Mouse (Mus musculus) lung, adult 2 months (tissue): Measurements from ENCODE around the gene Mrpl43. TPM values are rescaled to one million over a fixed set of nuclear protein-coding genes. Genes with fewer than 3 reads are reported as not detected.
"Not testable (repeated sequence)": the region's sequence is repeated elsewhere in the genome, so short reads cannot be mapped to it uniquely, and the experiment has no call there.

Experiments
- DNase-seq: peaks from one replicate; pipeline ENCODE4 v3.0.0; 2022
- H3K4me1 ChIP-seq: fragments of 200-500 bp; 2 replicates; pipeline ENCODE4 v1.6.1; 2011; ENCODE audit warnings: low read length; ENCODE audit not compliant: control insufficient read depth, insufficient read depth
- H3K4me3 ChIP-seq: fragments of 200-500 bp; replicated peaks from 2 replicates; pipeline ENCODE3; 2011; ENCODE audit warnings: low read depth, mild to moderate bottlenecking, control low read depth, low read length; ENCODE audit errors: extremely low read depth
- CTCF ChIP-seq: fragments of 200-500 bp; IDR thresholded peaks from 2 replicates; pipeline ENCODE4 v1.5.1; 2011; ENCODE audit warnings: mild to moderate bottlenecking, low read length, control low read depth; ENCODE audit not compliant: insufficient read depth
- POLR2A ChIP-seq: fragments of 200-500 bp; IDR thresholded peaks from 2 replicates; pipeline ENCODE4 v1.6.1; 2011; ENCODE audit warnings: low read depth, mild to moderate bottlenecking, control low read depth, low read length, borderline replicate concordance; ENCODE audit errors: extremely low read depth
- WGBS: fragments of 180-500 bp; shearing (Covaris S2); methylation state at CpG from one replicate; pipeline ENCODE4 v1.1.7; 2018; 5-methylcytosine and 5-hydroxymethylcytosine counted together
- polyA plus RNA-seq: library from polyadenylated mRNA; depleted of rRNA; stranded (reverse); fragments of >200 nt; gene quantifications from 2 replicates; pipeline ENCODE4 v1.2.3, GENCODE M21; 2012

Mrpl43 gene
- polyA plus RNA-seq, 1 experiment: 50.1 TPM

GRCm38 (mm10) chr19:45045651-45046050 is 39.4 kb upstream of the Mrpl43 start, which contains the start of gene Pdzd7:
Gene Pdzd7, minus strand, starts transcription at chr19:45045717.
- 75% methylated on average over 5 of the region's 5 CpGs for WGBS
- peak within 1 kb of the TSS; percentile 91 for H3K4me3 ChIP-seq
- H3K4me1 ChIP-seq: peaks cover 6% of the 10 kb centered on the region; the same call in 1 of the 2 replicates
- DNase-seq: no peak
- TF ChIP-seq CTCF: no peak
- TF ChIP-seq POLR2A: no peak

GRCm38 (mm10) chr19:45045236-45045635 is 39.0 kb upstream of the Mrpl43 start:
- DNase-seq: no peak
- WGBS: 57% methylated on average over 15 of the region's 15 CpGs
- TF ChIP-seq CTCF (no peak), POLR2A (no peak)
- Histone ChIP-seq H3K4me3 (no peak overlapping the region), H3K4me1 (peaks cover 6% of the 10 kb centered on the region; the same call in 1 of the 2 replicates)

GRCm38 (mm10) chr19:45044389-45044927 is 38.2 kb upstream of the Mrpl43 start:
- WGBS: 69% methylated on average over 11 of the region's 11 CpGs
- no peak for TF ChIP-seq CTCF
- no peak for TF ChIP-seq POLR2A
- no peak for DNase-seq
- peaks cover 6% of the 10 kb centered on the region; the same call in 1 of the 2 replicates for H3K4me1 ChIP-seq
- H3K4me3 ChIP-seq: no peak overlapping the region

GRCm38 (mm10) chr19:45040214-45040613 is 34.0 kb upstream of the Mrpl43 start:
- H3K4me3 ChIP-seq: no peak overlapping the region
- no peaks in the 10 kb centered on the region for H3K4me1 ChIP-seq
- TF ChIP-seq CTCF (no peak), POLR2A (no peak)
- DNase-seq: no peak
- 48% methylated on average over 13 of the region's 13 CpGs for WGBS

- 84% methylated on average over 7 of the region's 7 CpGs for WGBS
- DNase-seq, H3K4me3 ChIP-seq, H3K4me1 ChIP-seq: not testable (repeated sequence)
These were observed 32.0 kb upstream of the Mrpl43 start for GRCm38 (mm10) chr19:45038198-45038597.

GRCm38 (mm10) chr19:45036867-45037266 is 30.6 kb upstream of the Mrpl43 start:
- DNase-seq: peak; percentile 73
- Histone ChIP-seq H3K4me3 (no peak overlapping the region), H3K4me1 (no peaks in the 10 kb centered on the region)
- TF ChIP-seq CTCF (peak; percentile 53), POLR2A (no peak)
- WGBS: 42% methylated on average over 16 of the region's 16 CpGs

- WGBS: 49% methylated on average over 17 of the region's 17 CpGs
- Histone ChIP-seq H3K4me1 (peaks cover 10% of the 10 kb centered on the region), H3K4me3 (no peak overlapping the region)
- TF ChIP-seq POLR2A: no peak
- 0 out of 2 replicates have a peak, but pooled peaks have one; percentile 10 for TF ChIP-seq CTCF
- DNase-seq: no peak
These were observed 26.5 kb upstream of the Mrpl43 start for GRCm38 (mm10) chr19:45032570-45033332.

- peaks cover 10% of the 10 kb centered on the region for H3K4me1 ChIP-seq
- TF ChIP-seq CTCF (peak; percentile 97), POLR2A (no peak)
- DNase-seq: peak; percentile 67
- no peak overlapping the region for H3K4me3 ChIP-seq
- WGBS: 12% methylated on average over 4 of the region's 4 CpGs
These were observed 25.5 kb upstream of the Mrpl43 start for GRCm38 (mm10) chr19:45031780-45032179.

- H3K4me1 ChIP-seq: peaks cover 10% of the 10 kb centered on the region
- peak overlapping the region; percentile 7 for H3K4me3 ChIP-seq
- 37% methylated on average over 20 of the region's 20 CpGs for WGBS
- TF ChIP-seq POLR2A (no peak), CTCF (peak; percentile 64)
- peak; percentile 64 for DNase-seq
These were observed 24.8 kb upstream of the Mrpl43 start for GRCm38 (mm10) chr19:45030746-45031693.
